Mouse (Mus musculus) G1E (cell line): Measurements from ENCODE around the gene Zfp945. TPM values are rescaled to one million over a fixed set of nuclear protein-coding genes. Genes with fewer than 3 reads are reported as not detected.

Experiments used
- ATAC-seq: 2 replicates; pipeline ENCODE4 v1.8.0; 2016; ENCODE audit warnings: mild to moderate bottlenecking; ENCODE audit not compliant: insufficient number of reproducible peaks, poor library complexity, low FRiP score, severe bottlenecking; ENCODE audit errors: extremely low read depth
- DNase-seq: peaks from one replicate; pipeline ENCODE4 v3.0.0; 2012; ENCODE audit warnings: low spot score
- H3K27me3 ChIP-seq: 2 replicates; pipeline ENCODE4 v1.6.1; 2012; ENCODE audit warnings: mild to moderate bottlenecking, low read length, inconsistent platforms; ENCODE audit not compliant: insufficient read depth
- H3K36me3 ChIP-seq: replicated peaks from 2 replicates; pipeline ENCODE3; 2012; ENCODE audit warnings: mild to moderate bottlenecking, inconsistent platforms
- H3K4me1 ChIP-seq: 2 replicates; pipeline ENCODE4 v1.6.1; 2012; ENCODE audit warnings: low read depth, low read length, inconsistent platforms, mixed read lengths; ENCODE audit not compliant: insufficient read depth
- H3K4me3 ChIP-seq: 2 replicates; pipeline ENCODE4 v1.5.1; 2012; ENCODE audit warnings: low read depth, mild to moderate bottlenecking, inconsistent platforms, low read length, moderate library complexity, mixed read lengths
- H3K9me3 ChIP-seq: replicated peaks from 2 replicates; pipeline ENCODE4 v1.6.1; 2012; ENCODE audit warnings: inconsistent platforms
- CTCF ChIP-seq: IDR thresholded peaks from 2 replicates; pipeline ENCODE4 v1.5.1; 2012; ENCODE audit warnings: low read depth, low read length, inconsistent platforms, mixed read lengths
- GATA1 ChIP-seq: IDR thresholded peaks from 2 replicates; pipeline ENCODE4 v1.6.1; 2012; ENCODE audit warnings: borderline replicate concordance, low read length, inconsistent platforms, mixed read lengths
- GATA2 ChIP-seq: IDR thresholded peaks from 2 replicates; pipeline ENCODE4 v1.6.1; 2012; ENCODE audit warnings: low read depth, low read length, inconsistent platforms, borderline replicate concordance
- POLR2AphosphoS5 ChIP-seq: IDR thresholded peaks from 2 replicates; pipeline ENCODE4 v1.6.1; 2012; ENCODE audit warnings: low read depth, low read length, inconsistent platforms; ENCODE audit not compliant: insufficient replicate concordance
- TAL1 ChIP-seq: conservative IDR thresholded peaks from 2 replicates; pipeline ENCODE4 v1.6.1; 2012; ENCODE audit warnings: low read depth, low read length, inconsistent platforms, mixed read lengths
- polyA plus RNA-seq: library from polyadenylated mRNA; stranded (reverse); fragments of >175 nt; gene quantifications from 2 replicates; pipeline ENCODE4 v1.2.3, GENCODE M21; 2012
- total RNA-seq, 2 experiments: library from RNA; stranded (forward) in 1 of 2; stranded (reverse) in 1 of 2; fragments of 200-1000 nt in 1 of 2; fragments of >200 nt in 1 of 2; fragmentation: Nextera tagmentation in 1 of 2; gene quantifications; 2 replicates each; pipeline ENCODE4 v1.2.3; 2014 to 2017

Gene Zfp945
- total and polyA plus RNA-seq, 3 experiments, result 0.49 to 41.5 (median 22.9) TPM

GRCm38 (mm10) chr17:22866421-22866844, 501 bp downstream of the Zfp945 start:
- ATAC-seq, result peak; percentile 24; the same call in 1 of the 2 replicates
- peaks cover 8% of the 10 kb centered on the region for H3K36me3 ChIP-seq
- TF ChIP-seq GATA1, result no peak
- TF ChIP-seq CTCF, result no peak
- no peak for TF ChIP-seq POLR2AphosphoS5
- peaks cover 9% of the 10 kb centered on the region for H3K4me1 ChIP-seq
- peak overlapping the region; percentile 74 for H3K4me3 ChIP-seq
- H3K9me3 ChIP-seq, result no peaks in the 10 kb centered on the region
- no peaks in the 10 kb centered on the region for H3K27me3 ChIP-seq
- DNase-seq, result no peak

- no peak overlapping the region for H3K4me3 ChIP-seq
- H3K4me1 ChIP-seq, result no peaks in the 10 kb centered on the region; the same call in 1 of the 2 replicates
- no peaks in the 10 kb centered on the region for H3K9me3 ChIP-seq
- H3K36me3 ChIP-seq, result no peaks in the 10 kb centered on the region
- no peak for ATAC-seq
- H3K27me3 ChIP-seq, result no peaks in the 10 kb centered on the region
- no peak for DNase-seq
- no peak for TF ChIP-seq POLR2AphosphoS5
- no peak for TF ChIP-seq GATA2
- no peak for TF ChIP-seq CTCF
- no peak for TF ChIP-seq TAL1
- TF ChIP-seq GATA1, result no peak
Observed at GRCm38 (mm10) chr17:22821166-22821565, 45.8 kb downstream of the Zfp945 start.

- DNase-seq, result no peak
- Histone ChIP-seq H3K4me1 (no peaks in the 10 kb centered on the region; the same call in 1 of the 2 replicates), H3K4me3 (no peak overlapping the region), H3K36me3 (peaks cover 7% of the 10 kb centered on the region), H3K9me3 (no peaks in the 10 kb centered on the region), H3K27me3 (no peaks in the 10 kb centered on the region)
- TF ChIP-seq TAL1, result no peak
- TF ChIP-seq GATA1, result no peak
- TF ChIP-seq GATA2, result no peak
- TF ChIP-seq CTCF, result no peak
- no peak for TF ChIP-seq POLR2AphosphoS5
- ATAC-seq, result no peak
Observed at GRCm38 (mm10) chr17:22818199-22818595, 48.7 kb downstream of the Zfp945 start.

- DNase-seq (peak; percentile 30), ATAC-seq (peak; percentile 89)
- peak overlapping the region; percentile 72 for H3K4me3 ChIP-seq
Observed at GRCm38 (mm10) chr17:22817471-22818198, 49.3 kb downstream of the Zfp945 start.

GRCm38 (mm10) chr17:22799707-22800106, 67.2 kb downstream of the Zfp945 start:
- no peak for DNase-seq

More at GRCm38 (mm10) chr17:22817471-22818198, 49.3 kb downstream of the Zfp945 start:
- TF ChIP-seq GATA2 (no peak), POLR2AphosphoS5 (no peak), GATA1 (no peak), CTCF (no peak), TAL1 (no peak)
- Histone ChIP-seq H3K36me3 (peaks cover 7% of the 10 kb centered on the region), H3K27me3 (no peaks in the 10 kb centered on the region), H3K4me1 (no peaks in the 10 kb centered on the region; the same call in 1 of the 2 replicates), H3K9me3 (no peaks in the 10 kb centered on the region)

More at GRCm38 (mm10) chr17:22799707-22800106, 67.2 kb downstream of the Zfp945 start:
- TF ChIP-seq TAL1, result no peak
- TF ChIP-seq GATA1, result no peak
- TF ChIP-seq CTCF, result no peak
- TF ChIP-seq POLR2AphosphoS5, result no peak
- TF ChIP-seq GATA2, result no peak
- Histone ChIP-seq H3K4me1 (no peaks in the 10 kb centered on the region), H3K36me3 (no peaks in the 10 kb centered on the region), H3K4me3 (no peak overlapping the region), H3K27me3 (no peaks in the 10 kb centered on the region), H3K9me3 (no peaks in the 10 kb centered on the region)
- no peak for ATAC-seq

Other genes with a start within 250 kb of the Zfp945 start
- not detected in 2 replicates for gene Vmn2r113, start 75.8 kb upstream of the Zfp945 start, total RNA-seq (2014; fragmentation: Nextera tagmentation)
- 0.12 and 0.16 TPM in 2 replicates for gene Vmn2r113, start 75.8 kb upstream of the Zfp945 start, total RNA-seq (2017)
- gene Vmn2r113, start 75.8 kb upstream of the Zfp945 start, polyA plus RNA-seq, result not detected in 2 replicates
- gene Vmn2r-ps130, start 194.0 kb upstream of the Zfp945 start, total RNA-seq (2014; fragmentation: Nextera tagmentation), result not detected in 2 replicates
- 0.05 TPM in 1 of 2 replicates, not detected in the other for gene Vmn2r-ps130, start 194.0 kb upstream of the Zfp945 start, total RNA-seq (2017)
- not detected in 2 replicates for gene Vmn2r-ps130, start 194.0 kb upstream of the Zfp945 start, polyA plus RNA-seq